Mouse (Mus musculus): ENCODE measurements around the gene A930002H24Rik. TPM values are rescaled to one million over a fixed set of nuclear protein-coding genes. Genes with fewer than 3 reads are reported as not detected.

A930002H24Rik gene
- 0.68 and 1.6 TPM in 2 replicates for polyA plus RNA-seq (2012; rRNA removed)

DNA sequence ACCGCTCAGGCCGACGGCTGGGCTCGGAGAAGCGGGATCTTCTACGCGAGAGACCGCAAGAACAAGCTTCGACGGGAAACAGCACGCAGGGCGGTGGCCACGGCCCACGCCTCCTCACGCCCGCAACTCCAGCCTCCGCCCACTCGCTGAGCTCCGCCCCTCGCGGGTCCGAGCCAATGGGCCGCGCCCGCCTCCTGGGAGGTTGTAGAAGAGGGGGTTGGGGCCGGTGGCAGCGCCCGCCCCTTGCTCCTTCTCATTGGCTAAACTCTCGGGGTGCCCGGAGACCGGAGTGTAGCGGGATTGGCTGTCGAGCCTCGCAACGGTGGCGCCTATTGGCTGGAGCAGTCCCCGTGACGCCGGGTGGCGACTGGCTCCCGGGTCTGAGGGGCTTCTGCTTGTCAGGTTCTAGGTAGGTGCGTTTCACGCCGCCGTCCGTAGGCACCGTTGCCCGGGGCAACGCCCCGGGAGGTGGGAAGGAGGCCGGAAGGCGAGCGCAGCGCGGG is at the start of gene A930002H24Rik:
TSS of gene A930002H24Rik (minus strand) at position 145 of the 503 bp plus-strand sequence.

DNA sequence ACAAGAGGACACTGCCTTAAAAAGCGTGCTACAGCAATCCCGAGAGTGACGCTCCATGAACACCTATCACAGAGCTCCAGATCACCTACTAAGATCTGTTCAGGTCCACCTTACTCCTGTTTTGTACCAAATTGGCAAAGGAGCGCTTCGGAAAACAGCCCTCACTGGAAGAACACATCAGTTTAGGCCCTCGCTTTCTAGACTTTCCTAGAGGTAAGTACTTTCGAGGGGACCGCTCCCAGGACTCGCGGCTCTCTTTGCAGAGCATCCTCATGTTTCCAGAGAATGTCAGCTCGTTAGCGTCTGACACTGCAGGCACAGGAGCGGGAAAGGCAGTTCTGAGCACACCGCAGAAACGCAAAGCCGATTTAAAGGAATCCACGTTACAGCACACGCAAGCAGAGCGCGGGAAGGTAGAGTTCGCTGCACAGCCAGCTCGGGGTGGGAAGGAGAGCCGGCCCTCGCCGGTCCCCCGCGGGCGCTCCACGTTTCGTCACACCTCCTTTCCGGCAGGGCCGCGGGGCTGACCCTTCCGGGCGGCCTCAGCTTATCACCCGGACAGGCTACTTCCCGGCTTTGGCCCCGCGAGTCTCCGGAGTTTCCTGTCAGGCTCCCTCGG is 470 bp downstream of the A930002H24Rik start, which contains the start of gene Fer:
TSS of gene Fer (plus strand) at position 51 of the 619 bp plus-strand sequence.

Other genes starting within 250 kb of the A930002H24Rik start
- gene Fer, start 729 bp downstream of the A930002H24Rik start, polyA plus RNA-seq (2012; rRNA removed) = 2.7 TPM in 2 replicates